Mouse (Mus musculus) frontal cortex, postnatal 25 days (tissue): ENCODE measurements around the gene Tgm5.
"Not testable (repeated sequence)": the region's sequence is repeated elsewhere in the genome, so short reads cannot be mapped to it uniquely, and the experiment has no call there.

Experiments used
- DNase-seq, 2 experiments: peaks; one replicate each; pipeline ENCODE4 v3.0.0; 2022; ENCODE audit warnings: low spot score in 2 of 2

The Tgm5 gene

GRCm38 (mm10) chr2:121041098-121041497 is 44.5 kb downstream of the Tgm5 start:
- DNase-seq, result peak in 1 of 2 experiments; percentile 23

GRCm38 (mm10) chr2:121039382-121039781 is 46.3 kb downstream of the Tgm5 start:
- DNase-seq, result no peak

GRCm38 (mm10) chr2:121038851-121039250 is 46.8 kb downstream of the Tgm5 start:
- DNase-seq, result not testable (repeated sequence)

GRCm38 (mm10) chr2:121036733-121037341 is 48.8 kb downstream of the Tgm5 start, which contains the start of gene Epb42:
Gene Epb42, minus strand, starts transcription at chr2:121037072.
- DNase-seq, result no peak

GRCm38 (mm10) chr2:121022918-121023317 is 62.7 kb downstream of the Tgm5 start:
- DNase-seq, result no peak

DNA sequence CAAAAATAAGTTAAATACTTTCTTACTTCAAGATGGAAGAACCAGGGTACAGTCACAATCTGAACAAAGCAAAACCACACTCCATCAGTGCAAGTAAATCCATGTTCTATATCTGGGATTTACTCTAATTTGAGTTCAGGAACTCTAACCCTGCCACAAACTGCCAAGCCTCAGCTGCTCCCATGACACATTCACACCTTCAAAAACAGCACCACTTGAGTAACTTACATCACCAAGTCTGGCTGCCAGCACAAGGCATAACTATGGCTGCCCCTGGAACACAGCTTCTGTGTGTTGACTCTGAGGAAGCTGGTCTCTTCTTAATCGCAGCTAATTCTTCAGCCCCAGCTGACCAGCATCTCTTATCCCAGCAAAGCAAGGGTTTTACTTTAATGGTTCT is 68.5 kb downstream of the Tgm5 start:
- DNase-seq, result no peak

DNA sequence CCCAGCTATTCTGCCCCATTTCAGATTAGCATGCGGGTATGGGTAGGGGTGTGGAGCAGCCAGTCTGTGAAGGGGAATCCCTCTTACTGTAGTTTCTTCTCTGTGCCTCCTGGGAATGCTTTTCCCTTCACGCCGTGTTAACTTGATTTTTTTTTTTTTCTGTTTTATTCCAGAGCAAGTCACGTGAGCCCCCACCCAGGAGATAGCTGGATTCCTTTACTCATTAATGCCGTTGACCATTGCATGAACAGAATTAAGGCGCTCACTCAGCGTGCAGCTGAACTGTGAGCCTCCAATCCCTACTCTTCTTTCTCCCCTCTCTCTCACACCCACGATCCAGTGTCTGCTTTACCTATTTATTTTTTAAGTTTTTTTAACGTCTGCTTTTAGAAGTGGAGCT is 69.4 kb downstream of the Tgm5 start:
- DNase-seq, result no peak

GRCm38 (mm10) chr2:121015507-121015906 is 70.1 kb downstream of the Tgm5 start:
- DNase-seq, result no peak

DNA sequence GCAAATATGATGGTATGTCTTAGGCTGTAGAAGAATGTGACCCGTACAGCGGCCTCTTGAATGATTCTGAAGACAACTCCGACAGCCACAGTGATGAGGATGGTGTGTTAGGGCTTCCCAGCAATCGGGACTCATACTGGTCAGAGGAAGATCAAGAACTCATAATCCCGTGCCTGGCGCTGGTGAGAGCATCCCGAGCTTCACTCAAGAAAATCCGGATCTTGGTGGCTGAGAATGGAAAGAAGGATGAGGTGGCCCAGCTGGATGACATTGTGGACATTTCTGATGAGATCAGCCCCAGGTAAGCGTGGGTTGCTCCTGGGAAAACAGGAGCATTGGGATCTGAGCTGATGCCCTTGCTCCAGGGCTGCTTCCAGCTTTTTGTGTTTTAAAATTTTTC is 73.0 kb downstream of the Tgm5 start:
- DNase-seq, result no peak

DNA sequence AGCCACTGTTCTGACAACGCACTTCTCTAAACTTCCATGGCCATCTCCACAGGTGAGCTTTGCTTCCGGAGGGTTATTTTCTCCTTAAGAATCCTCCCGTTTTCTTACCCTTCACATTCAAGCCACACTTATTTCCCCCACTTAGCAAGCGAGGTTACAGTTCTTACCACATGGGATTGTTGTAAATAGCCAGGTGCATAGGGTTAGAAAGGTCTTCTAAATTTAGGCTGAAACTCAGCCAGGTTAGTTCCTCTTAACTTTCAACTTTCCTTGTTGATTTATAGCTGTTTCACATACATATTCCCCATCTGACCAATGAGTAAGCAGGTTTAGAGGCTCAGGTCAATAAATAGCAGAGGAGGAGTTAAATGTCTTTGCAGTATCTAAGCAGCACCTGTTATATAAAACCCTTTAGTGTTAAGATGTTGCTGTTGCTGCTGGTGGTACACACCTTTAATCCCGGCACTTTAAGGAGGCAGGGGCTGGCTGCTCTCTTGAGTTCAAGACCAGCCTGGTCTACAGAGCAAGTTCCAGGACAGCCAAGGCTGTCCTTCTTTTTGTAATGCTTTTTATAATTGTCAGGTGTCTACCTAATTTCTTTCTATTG is 76.5 kb downstream of the Tgm5 start:
- DNase-seq, result no peak

DNA sequence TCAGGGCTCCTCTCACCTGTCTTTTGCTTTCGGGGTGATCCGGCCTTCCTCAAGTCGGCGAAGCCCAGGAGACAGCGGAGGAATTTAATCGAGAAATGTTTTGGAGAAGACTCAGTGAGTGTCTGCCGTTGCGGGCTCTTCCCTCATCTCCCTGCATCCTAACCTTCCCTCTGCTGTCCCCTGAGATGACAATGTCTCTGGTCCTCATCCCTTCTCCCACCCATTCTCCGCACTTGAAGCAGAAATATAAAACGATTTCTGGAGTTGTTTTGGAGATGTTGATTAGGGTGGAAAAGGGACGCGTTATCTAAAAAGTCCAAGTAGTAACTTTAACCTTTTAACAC is 77.0 kb downstream of the Tgm5 start:
- DNase-seq, result no peak

DNA sequence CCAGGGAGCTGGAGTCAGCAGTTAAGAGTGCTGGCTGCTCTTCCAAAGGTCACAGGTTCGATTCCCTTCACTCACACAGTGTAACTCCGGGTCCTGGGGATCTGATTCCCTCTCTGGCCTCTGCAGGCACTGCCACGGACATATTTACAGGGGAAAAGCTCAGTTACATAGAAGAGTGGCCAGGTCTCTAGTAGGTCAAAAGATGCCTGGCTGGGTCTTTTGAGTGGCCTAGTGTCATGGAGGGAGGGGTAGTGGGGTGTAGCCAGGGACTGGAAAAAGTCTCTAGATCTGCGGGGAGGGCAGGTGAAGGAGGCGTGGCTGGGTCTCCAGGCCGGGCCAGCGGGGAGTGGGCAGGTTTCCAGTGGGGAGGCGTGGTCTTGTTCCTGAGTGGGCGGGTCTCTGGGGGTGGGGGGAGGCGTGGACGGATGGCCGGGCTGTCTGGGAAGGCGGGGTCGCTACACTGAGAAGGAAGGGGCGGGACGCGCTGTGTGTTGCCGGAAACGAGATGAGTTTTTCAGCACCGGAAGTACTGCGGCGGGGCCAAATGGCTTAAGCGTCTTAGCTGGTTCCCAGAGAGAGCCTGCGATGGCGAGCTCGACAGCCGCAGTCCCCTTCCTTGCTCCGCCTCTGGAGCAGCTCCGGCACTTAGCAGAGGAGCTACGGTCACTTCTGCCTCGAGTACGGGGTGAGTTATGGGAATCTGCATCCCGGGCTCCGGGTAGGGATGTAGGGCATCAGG is 77.5 kb downstream of the Tgm5 start, which contains the start of gene Ccndbp1:
Gene Ccndbp1 (plus strand): TSS at position 479 of the 739 bp plus-strand sequence.
- DNase-seq, result peak; percentile 65 to 67

DNA sequence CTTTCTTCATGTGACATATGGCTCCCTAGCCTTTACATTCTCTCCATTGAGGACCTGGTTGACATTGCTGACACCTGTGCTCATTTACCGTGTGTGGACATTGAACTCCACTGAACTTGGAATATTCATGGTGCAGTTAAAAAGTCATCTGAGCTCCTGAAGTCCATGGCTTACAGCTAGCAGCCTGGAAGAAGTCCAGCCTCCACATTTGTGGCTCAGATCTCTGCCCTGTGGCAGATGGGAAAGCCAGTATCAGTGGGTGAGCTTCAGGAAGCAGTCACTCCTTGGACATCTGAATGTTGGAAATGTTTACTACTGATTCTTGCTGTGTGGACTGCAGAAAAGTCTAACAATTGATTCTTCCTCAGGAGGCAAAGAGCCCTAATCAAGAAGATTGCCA is 78.7 kb downstream of the Tgm5 start:
- DNase-seq, result no peak

DNA sequence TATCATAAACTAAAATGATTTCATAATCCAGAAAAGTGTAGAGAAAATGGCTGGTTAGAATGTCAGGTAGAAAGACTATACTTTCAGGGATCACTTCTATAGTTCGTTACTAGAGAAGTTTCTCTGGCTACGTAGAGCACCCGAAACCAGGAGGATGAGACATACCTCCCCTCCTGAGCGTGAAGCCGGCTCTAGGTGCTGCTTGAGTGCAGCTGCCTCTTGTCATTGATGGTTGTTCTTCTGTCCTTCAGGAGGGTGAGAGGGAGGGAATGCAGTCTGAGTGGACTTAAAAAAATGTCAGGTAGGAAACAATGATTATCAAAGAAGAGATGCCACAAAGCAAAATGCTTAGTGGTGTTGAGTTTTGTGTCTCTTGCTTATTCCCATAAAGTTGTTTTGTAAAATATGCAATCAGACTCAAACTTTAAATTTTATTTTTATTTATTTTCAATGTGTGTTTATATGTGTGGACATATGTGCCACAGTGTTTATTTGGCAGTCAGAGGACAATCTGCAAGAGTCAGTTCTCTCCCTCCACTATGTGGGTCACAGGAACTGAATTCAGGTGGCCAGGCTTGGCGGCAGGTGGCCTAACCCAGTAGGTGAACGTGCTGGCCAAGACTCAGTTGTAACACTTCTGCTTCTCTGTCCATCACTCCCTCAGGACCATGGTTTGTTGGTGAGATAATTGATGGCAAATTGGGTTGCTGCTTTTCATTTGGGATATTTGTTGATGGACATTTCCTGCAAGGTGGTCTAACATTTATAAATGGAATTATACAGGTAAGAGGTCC is 81.4 kb downstream of the Tgm5 start:
- no peak for DNase-seq

DNA sequence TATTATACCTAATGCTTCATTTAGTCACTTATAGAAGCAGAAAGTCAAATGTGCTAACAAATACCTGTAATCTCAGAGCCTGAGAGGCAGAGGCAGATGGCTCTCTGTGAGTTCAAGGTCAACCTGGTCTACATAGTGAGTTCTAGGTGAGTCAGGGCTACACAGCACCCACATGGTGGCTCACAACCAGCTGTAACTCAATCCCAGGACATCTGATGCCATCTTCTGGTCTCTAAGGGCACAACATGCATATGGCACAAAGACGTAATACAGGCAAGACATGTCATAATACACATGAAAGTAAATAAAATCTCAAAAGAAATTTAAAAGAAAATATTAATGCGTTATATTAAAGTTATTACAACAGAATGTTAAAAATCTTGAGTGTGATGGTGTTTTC is 82.1 kb downstream of the Tgm5 start:
- no peak for DNase-seq

DNA sequence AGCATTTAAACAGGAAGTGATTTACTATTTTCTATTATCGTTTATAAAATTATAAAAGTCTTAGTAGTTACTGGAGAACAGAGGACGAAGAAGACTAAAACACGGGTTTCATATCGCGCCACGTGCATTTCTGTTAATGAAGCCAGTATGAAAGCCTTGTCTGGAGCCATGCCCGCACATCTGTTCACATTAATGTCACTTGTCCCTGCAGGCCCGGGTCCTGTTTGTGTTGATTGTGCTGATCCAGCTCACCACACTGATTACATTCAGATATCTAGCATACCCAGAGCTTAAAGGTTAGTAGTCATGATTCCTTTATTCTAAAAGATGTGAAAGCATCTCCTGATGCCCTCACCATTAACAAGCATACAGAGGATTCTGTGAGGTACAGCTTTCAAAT is 86.8 kb downstream of the Tgm5 start:
- no peak for DNase-seq

- not testable (repeated sequence) for DNase-seq
Observed at GRCm38 (mm10) chr2:120996607-120997006, 89.0 kb downstream of the Tgm5 start.
